Mouse (Mus musculus) MEL (cell line): ENCODE measurements around the gene Slc8a1.

Source experiments
- E2F4 ChIP-seq: IDR thresholded peaks from 2 replicates; pipeline ENCODE4 v1.6.1; 2011; ENCODE audit warnings: low read depth, low read length, improper control_type of control experiment, borderline replicate concordance
- GABPA ChIP-seq: IDR thresholded peaks from 2 replicates; pipeline ENCODE4 v1.6.1; 2012; ENCODE audit warnings: low read depth, mild to moderate bottlenecking, inconsistent platforms, low read length, improper control_type of control experiment, moderate library complexity
- HCFC1 ChIP-seq: IDR thresholded peaks from 2 replicates; pipeline ENCODE4 v1.6.1; 2012; ENCODE audit warnings: low read depth, mild to moderate bottlenecking, inconsistent platforms, low read length, improper control_type of control experiment, moderate library complexity
- POLR2A ChIP-seq, 2 experiments: IDR thresholded peaks; 2 replicates each; pipeline ENCODE4 v1.6.1; 2011 to 2012; ENCODE audit warnings: low read length in 2 of 2, mild to moderate bottlenecking in 2 of 2, control low read depth in 1 of 2, improper control_type of control experiment in 1 of 2, low read depth in 1 of 2, moderate library complexity in 1 of 2; ENCODE audit not compliant: control insufficient read depth in 1 of 2, insufficient read depth in 1 of 2, poor library complexity in 1 of 2

DNA sequence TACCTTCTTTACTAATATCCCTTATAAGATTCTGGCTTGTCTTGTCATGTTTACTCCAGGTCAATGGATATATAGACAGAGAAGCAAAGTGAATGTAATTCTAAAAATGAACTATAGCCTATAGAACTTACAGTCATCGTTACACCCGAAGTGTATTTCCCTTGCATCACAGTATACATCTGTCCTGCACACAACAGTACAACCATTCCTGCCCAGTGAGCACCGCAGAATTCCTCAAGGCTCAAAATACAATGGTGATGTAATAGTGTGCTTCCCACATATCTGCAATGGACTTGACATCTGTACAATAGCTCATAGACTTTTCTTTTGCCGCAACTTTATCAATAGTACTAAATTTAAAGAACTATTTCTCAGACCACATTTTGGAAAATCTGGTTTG lies 8.3 kb downstream of the Slc8a1 start:
- TF ChIP-seq HCFC1 (no peak), GABPA (no peak), E2F4 (no peak), POLR2A (IDR thresholded peaks at IDR 0.05; ENCODE audit: control insufficient read depth in 1 of 2, insufficient read depth in 1 of 2, low read depth in 1 of 2, low read length in 2 of 2, poor library complexity in 1 of 2) (no peak)
